Mouse (Mus musculus) erythroblast, embryonic 14.5 days (primary cell): ENCODE data around the gene Pramel6.
"Not testable (repeated sequence)": the region's sequence is repeated elsewhere in the genome, so short reads cannot be mapped to it uniquely, and the experiment has no call there.

ENCODE experiments used
- GATA1 ChIP-seq: IDR thresholded peaks from 2 replicates; pipeline ENCODE4 v1.6.1; 2012; ENCODE audit warnings: low read length, inconsistent platforms, mixed read lengths
- TAL1 ChIP-seq: IDR thresholded peaks from 3 replicates; pipeline ENCODE4 v1.6.1; 2012; ENCODE audit warnings: low read length, inconsistent platforms, mixed read lengths

DNA sequence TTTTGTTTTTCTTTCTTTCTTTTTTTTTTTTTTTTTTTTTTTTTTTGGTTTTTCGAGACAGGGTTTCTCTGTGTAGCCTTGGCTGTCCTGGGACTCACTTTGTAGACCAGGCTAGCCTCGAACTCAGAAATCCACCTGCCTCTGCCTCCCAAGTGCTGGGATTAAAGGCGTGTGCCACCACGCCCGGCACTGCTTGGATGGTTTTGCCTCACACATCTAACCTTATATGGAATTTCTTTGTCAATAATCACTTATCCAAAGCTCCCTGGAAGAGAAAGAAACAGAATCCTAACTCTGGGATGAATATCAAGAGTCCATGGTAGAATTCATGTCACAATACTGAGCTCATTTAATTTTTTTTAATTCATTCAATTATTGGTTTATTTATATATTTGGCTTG, 9.4 kb upstream of the Pramel6 start, which contains the start of gene Pramel7:
- TF ChIP-seq GATA1, TAL1: not testable (repeated sequence)
